Mouse (Mus musculus): ENCODE measurements at regions not wholly inside any gene's neighbourhood (a gene's known extent, or its start where the extent isn't known, plus 50 kb on each side); places are given as distances from the start of the nearest gene placed in this dataset.

GRCm38 (mm10) chr6:84383141-84383540 lies 210.6 kb downstream of the Cyp26b1 start:
- DNase-seq: no peak

- DNase-seq: no peak
Observed at GRCm38 (mm10) chr6:84381571-84381970, 212.1 kb downstream of the Cyp26b1 start.

GRCm38 (mm10) chr6:84376666-84377065 lies 217.0 kb downstream of the Cyp26b1 start:
- DNase-seq: peak; percentile 5

- no peak for DNase-seq
Observed at GRCm38 (mm10) chr6:84375498-84375897, 218.2 kb downstream of the Cyp26b1 start.

- DNase-seq: no peak
Observed at GRCm38 (mm10) chr6:84366365-84366764, 227.3 kb downstream of the Cyp26b1 start.

- DNase-seq: no peak
Observed at GRCm38 (mm10) chr6:84365914-84366313, 227.8 kb downstream of the Cyp26b1 start.

GRCm38 (mm10) chr6:84364964-84365363 lies 228.7 kb downstream of the Cyp26b1 start:
- DNase-seq: no peak

GRCm38 (mm10) chr6:84362331-84362730 lies 231.4 kb downstream of the Cyp26b1 start:
- DNase-seq: no peak

- DNase-seq: no peak
Observed at GRCm38 (mm10) chr6:84357911-84358310, 235.8 kb downstream of the Cyp26b1 start.

GRCm38 (mm10) chr6:84353425-84354220 lies 240.1 kb downstream of the Cyp26b1 start:
- no peak for DNase-seq

- no peak for DNase-seq
Observed at GRCm38 (mm10) chr6:84344936-84345335, 248.8 kb downstream of the Cyp26b1 start.

GRCm38 (mm10) chr6:84333666-84334179 lies 260.0 kb downstream of the Cyp26b1 start:
- DNase-seq: peak; percentile 14

GRCm38 (mm10) chr6:84329106-84329505 lies 264.6 kb downstream of the Cyp26b1 start:
- no peak for DNase-seq

- DNase-seq: no peak
Observed at GRCm38 (mm10) chr6:84328030-84328390, 265.7 kb downstream of the Cyp26b1 start.

- DNase-seq: no peak
Observed at GRCm38 (mm10) chr6:84327306-84328029, 266.2 kb downstream of the Cyp26b1 start.

- no peak for DNase-seq
Observed at GRCm38 (mm10) chr6:84325384-84326114, 268.2 kb downstream of the Cyp26b1 start.

- DNase-seq: no peak
Observed at GRCm38 (mm10) chr6:84324185-84324584, 269.5 kb downstream of the Cyp26b1 start.

GRCm38 (mm10) chr6:84322528-84322927 lies 271.2 kb downstream of the Cyp26b1 start:
- no peak for DNase-seq

- no peak for DNase-seq
Observed at GRCm38 (mm10) chr6:84320586-84320985, 273.1 kb downstream of the Cyp26b1 start.

GRCm38 (mm10) chr6:84318774-84319173 lies 274.9 kb downstream of the Cyp26b1 start:
- DNase-seq: peak; percentile 90

- no peak for DNase-seq
Observed at GRCm38 (mm10) chr6:84317026-84317425, 276.7 kb downstream of the Cyp26b1 start.

- no peak for DNase-seq
Observed at GRCm38 (mm10) chr6:84315175-84315912, 278.4 kb downstream of the Cyp26b1 start.

GRCm38 (mm10) chr6:84313797-84314196 lies 279.9 kb downstream of the Cyp26b1 start:
- DNase-seq: no peak
